Mouse (Mus musculus): Measurements from ENCODE around the gene Rxfp3. TPM values are rescaled to one million over a fixed set of nuclear protein-coding genes. Genes with fewer than 3 reads are reported as not detected.

The Rxfp3 gene
- polyA plus RNA-seq, 1 experiment: not detected

- H3K4me1 ChIP-seq (ENCODE audit: control insufficient read depth, insufficient read depth, insufficient read length): peaks cover 2% of the 10 kb centered on the region; the same call in 1 of the 2 replicates
- peaks cover 1% of the 10 kb centered on the region; the same call in 1 of the 2 replicates for H3K36me3 ChIP-seq (ENCODE audit: control insufficient read depth, insufficient read depth, low read length)
- H3K27ac ChIP-seq (ENCODE audit: insufficient read depth, low read length): no peak overlapping the region
- no peaks in the 10 kb centered on the region for H3K27me3 ChIP-seq (ENCODE audit: control insufficient read depth, insufficient read depth, low read length)
- TF ChIP-seq CTCF (IDR thresholded peaks at IDR 0.05; ENCODE audit: extremely low read depth, insufficient read depth, insufficient read length, insufficient replicate concordance): no peak
- TF ChIP-seq POLR2A (IDR thresholded peaks at IDR 0.05; ENCODE audit: low read depth, low read length): no peak
- no peak overlapping the region for H3K4me3 ChIP-seq (ENCODE audit: extremely low read depth, insufficient read depth, insufficient read length)
- DNase-seq (ENCODE audit: low read depth in 1 of 2, low spot score in 2 of 2): no peak
- 92% methylated on average over 6 of the region's 6 CpGs for WGBS
These were observed 52.0 kb downstream of the Rxfp3 start for GRCm38 (mm10) chr15:10985756-10986155.

Other genes with a start within 250 kb of the Rxfp3 start
- not detected in 2 replicates for gene C1qtnf3, start 85.7 kb downstream of the Rxfp3 start, polyA plus RNA-seq (2012; rRNA removed)
- gene Amacr, start 56.2 kb downstream of the Rxfp3 start, polyA plus RNA-seq (2012; rRNA removed): 2.2 and 2.4 TPM in 2 replicates
- 0.06 and 0.37 TPM in 2 replicates for gene Slc45a2, start 37.3 kb downstream of the Rxfp3 start, polyA plus RNA-seq (2012; rRNA removed)
- gene Adamts12, start 26.8 kb upstream of the Rxfp3 start, polyA plus RNA-seq (2012; rRNA removed): 0.15 and 0.16 TPM in 2 replicates

Data from spleen, adult 2 months (tissue).